Mouse (Mus musculus) WW6 (cell line): Measurements from ENCODE around the gene Fanca.
"Not testable (repeated sequence)": the region's sequence is repeated elsewhere in the genome, so short reads cannot be mapped to it uniquely, and the experiment has no call there.

Source experiments
- DNase-seq: peaks from one replicate; pipeline ENCODE4 v3.0.0-alpha.2; 2013; ENCODE audit warnings: low read depth, low spot score

Fanca gene

DNA sequence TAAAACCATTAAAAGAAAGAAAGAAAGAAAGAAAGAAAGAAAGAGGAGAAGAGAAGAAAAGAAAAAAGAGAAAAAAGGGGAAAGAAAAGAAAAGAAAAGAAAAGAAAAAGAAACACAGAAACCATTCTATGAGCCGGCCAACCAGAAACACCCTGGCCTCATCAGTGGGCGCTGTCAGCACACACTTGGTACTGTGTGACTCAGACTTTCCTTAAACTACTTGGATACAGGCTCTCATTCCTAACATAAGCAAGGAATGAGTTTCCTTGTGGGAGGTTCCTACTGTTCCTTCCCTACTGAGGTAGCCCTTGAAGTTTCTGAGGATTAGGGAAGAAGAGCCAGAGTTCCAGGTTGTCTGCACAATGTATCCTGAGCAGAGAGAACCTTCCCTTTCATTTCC is 12.9 kb upstream of the Fanca start:
- no peak for DNase-seq

DNA sequence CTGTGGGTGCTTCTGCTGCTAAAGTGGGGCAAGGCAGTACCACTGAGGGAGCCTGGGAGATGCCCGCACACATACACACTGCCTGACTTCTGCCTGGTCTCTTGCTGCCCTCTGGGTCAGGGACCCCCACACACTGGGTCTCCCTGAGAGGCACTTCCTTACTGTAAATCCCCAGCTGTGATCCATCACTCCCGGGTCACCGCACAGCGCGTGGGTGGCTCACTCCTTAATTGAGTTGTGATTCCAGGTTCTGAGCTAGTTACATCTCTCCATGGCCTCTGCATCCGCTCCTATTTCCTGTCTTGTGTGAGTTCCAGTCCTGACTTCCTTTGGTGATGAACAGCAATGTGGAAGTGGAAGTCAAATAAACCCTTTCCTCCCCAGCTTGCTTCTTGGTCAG is 12.3 kb upstream of the Fanca start:
- no peak for DNase-seq

GRCm38 (mm10) chr8:123329961-123330360 is 11.6 kb upstream of the Fanca start:
- DNase-seq: no peak

GRCm38 (mm10) chr8:123329350-123329749 is 11.0 kb upstream of the Fanca start:
- no peak for DNase-seq

DNA sequence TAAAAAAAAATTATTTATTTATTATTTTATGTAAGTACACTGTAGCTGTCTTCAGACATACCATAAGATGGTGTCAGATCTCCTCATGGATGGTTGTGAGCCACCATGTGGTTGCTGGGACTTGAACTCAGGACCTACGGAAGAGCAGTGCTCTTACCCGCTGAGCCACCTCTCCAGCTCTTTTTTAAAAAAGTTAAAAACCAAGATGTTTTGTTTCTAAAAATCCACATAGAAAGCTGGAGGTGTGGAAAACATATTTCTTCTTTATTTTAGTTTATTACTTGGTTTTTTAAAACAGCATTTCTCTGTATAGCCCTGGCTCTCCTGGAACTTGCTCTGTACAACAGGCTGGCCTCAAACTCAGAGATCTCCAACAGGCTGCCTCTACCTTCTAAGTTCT is 10.2 kb upstream of the Fanca start:
- no peak for DNase-seq

- no peak for DNase-seq
These were observed 1.3 kb upstream of the Fanca start for GRCm38 (mm10) chr8:123319522-123320164.

DNA sequence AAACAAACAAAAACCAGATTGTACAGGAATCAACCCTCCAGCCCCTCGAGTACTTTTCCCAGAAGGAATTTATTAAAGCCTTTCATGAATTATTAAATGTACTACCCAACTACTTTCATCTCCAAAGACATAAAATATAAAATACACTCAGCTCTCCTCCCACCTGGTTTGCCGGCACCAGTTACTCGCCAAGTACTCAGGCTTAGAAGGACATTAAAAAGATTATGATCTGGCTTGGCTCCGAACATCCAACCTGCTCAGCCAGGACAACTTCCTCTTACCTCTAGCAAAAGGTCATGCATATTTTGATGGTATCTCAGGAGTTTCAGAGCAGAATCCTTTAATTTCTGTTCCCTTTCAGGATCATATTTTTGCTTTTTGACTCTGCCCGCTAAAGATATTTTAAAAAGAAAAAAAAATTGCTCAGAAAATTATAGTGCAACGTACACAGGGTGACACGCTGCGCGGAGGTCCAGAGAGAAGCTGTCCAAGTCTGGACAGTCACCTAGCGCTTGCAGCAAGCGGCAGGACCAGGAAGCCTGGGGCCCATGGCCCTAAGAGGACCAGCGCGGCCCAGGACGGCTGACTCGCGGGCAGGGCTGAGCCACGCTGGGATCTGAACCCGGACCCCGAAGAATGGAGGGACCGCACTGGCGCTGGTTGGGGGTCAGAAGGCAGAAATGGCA is 452 bp downstream of the Fanca start:
- DNase-seq: no peak

- DNase-seq: no peak
These were observed 9.6 kb downstream of the Fanca start for GRCm38 (mm10) chr8:123308738-123309137.

- DNase-seq: no peak
These were observed 20.1 kb downstream of the Fanca start for GRCm38 (mm10) chr8:123298301-123298700.

GRCm38 (mm10) chr8:123292785-123293184 is 25.6 kb downstream of the Fanca start:
- DNase-seq: no peak

GRCm38 (mm10) chr8:123292281-123292680 is 26.1 kb downstream of the Fanca start:
- DNase-seq: no peak

DNA sequence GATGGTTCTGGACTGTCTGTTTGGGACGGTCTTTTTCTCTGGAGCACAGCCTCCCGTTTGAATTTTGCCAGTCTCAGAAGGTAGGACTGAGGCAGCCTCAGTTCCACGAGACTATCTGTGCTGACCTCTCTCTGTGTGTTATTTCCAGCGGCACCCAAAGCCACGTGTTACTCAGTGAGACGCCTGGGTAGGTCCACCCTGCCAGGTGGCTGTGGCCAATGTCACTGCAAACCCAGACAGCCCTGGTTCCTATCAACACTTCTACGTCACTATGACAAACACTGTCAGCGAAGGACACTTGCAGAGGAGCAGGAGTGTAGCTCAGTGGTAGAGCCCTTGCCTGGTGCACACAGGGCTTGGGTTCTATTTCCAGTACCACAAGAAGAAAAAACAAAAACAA is 26.7 kb downstream of the Fanca start:
- no peak for DNase-seq

DNA sequence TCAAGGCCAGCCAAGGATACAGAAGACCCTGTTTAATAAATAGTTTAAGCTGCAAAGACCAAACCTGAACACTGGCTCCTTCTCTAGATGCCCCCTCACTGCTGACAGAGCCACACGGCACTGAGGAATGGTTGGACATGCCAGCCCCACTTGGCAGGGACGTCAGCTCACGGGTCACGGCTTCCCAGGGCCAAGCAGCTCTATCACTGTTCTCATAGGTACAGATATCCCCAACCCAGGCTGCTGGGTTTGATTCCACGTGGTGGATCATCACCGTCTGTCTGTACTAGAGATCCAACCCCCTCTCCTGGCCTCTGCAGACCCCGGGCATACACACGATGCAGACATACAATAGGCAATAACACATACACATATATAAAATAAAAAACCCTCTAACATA is 27.7 kb downstream of the Fanca start:
- DNase-seq: no peak

- no peak for DNase-seq
These were observed 28.2 kb downstream of the Fanca start for GRCm38 (mm10) chr8:123290166-123290565.

GRCm38 (mm10) chr8:123287362-123287761 is 31.0 kb downstream of the Fanca start:
- no peak for DNase-seq

- DNase-seq: no peak
These were observed 33.9 kb downstream of the Fanca start for GRCm38 (mm10) chr8:123284493-123284892.

- no peak for DNase-seq
These were observed 34.4 kb downstream of the Fanca start for GRCm38 (mm10) chr8:123283991-123284390.

GRCm38 (mm10) chr8:123282994-123283393 is 35.4 kb downstream of the Fanca start:
- DNase-seq: not testable (repeated sequence)

DNA sequence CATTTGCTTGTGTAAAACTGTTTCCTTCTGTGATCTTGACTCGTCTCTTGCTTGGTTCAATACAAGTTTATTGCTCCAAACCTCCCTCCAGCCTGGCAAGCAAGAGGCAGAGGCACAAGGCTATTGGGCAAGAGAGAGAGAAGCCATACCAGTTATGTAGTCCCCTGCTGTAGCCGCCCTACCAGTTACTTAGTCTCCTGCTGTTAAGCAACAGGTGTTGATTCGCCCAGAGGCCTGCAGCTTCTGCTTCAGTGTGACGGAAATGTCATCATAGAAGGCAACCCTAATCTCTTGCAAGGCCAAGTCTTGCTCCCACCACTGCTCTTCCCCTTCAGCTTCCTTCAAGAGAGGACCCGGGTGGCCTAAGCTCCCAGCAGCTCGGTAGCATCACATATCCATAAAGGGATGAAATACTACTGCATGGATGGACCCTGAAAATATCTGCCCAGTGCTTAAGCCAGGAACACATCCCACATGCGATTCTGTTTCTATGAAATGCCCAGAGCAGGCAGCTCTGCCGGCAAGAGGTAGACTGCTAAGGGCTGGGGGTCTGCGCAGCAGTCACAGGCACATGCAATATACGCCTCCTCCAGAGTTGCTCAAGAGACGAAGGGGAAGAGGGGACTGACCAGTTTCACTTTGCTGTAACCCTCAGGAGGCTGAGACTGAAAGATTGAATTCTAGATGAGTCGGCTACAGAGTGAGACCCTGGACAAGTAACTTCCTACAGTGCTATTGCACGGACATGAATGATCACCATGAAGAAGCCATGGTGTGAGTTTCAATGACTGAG is 37.9 kb downstream of the Fanca start:
- DNase-seq: no peak

GRCm38 (mm10) chr8:123279828-123280227 is 38.5 kb downstream of the Fanca start:
- DNase-seq: no peak

- DNase-seq: no peak
These were observed 39.9 kb downstream of the Fanca start for GRCm38 (mm10) chr8:123278445-123278844.

DNA sequence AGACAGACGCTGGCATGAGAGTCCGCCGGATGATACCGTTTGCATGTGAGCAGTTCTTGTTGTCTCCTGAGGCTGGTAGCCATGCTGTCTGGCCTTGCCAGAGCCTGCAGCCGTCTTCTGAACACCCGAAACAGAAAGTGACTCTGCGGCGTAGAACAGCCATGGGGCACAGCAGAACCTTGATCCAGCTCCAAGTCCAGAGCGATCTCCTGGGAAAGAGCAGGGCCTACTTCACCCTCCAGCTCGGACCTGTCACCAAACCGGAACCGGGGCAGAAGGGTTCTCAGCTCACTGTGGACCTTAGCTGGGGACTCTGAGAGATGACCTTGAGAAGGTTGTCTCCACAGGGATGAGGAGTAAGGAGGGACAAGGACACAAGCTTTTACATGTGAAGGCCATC is 43.3 kb downstream of the Fanca start:
- no peak for DNase-seq

DNA sequence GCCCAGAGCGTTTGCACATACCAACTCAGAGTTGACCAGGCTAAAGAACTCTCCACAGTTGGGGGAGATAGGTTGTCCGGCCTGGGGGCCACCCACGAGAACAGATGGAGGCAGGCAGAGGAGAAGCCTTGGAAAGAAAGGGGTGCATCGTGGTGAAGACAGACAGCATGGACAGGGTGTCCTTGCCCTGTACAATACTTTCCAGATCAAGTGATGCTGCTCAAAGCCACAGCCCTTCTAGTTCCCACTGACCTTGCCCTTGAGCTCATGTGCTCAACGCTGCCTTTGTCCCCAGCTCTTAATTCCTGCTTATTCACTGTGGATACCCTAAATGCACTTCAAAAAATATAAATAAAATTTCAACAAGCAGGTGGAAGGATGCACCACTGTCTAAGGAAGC is 43.9 kb downstream of the Fanca start:
- no peak for DNase-seq
